Mouse (Mus musculus): ENCODE results near the gene Thbs3. TPM values are rescaled to one million over a fixed set of nuclear protein-coding genes. Genes with fewer than 3 reads are reported as not detected.

The Thbs3 gene
- polyA plus RNA-seq, 1 experiment from 2014 or later = 84.2 TPM

DNA sequence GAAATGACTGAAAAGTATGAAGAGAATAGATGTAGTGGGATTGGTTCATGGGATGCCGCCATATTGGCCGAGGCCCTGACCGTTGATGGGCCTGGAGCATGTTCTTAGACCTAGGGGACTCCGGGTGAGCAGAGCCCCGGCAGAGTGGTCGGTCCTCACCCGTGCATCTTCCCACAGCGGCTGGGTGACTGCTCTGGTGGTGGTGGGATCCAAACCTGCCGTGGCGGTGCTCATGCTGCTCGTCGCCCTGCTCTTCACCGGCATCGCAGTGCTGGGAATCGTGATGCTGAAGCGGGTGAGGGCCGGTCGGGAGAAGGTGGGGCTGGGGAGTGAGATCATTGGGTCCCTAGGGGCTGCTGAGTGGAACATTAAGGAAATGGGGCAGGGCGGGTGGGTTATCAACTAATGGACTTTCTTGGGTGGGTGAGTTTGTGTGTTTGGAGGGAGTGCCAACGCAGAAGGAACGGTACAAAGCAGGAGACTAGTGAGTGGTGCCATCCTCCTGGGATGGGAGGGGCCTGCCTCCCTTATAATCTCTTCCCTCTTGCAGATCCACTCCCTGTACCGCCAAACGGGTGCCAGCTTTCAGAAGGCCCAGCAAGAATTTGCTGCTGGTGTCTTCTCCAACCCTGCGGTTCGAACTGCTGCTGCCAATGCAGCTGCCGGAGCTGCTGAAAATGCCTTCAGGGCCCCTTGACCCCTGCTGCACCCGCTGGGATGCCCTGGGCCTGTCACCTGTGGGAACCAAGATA, 33.1 kb upstream of the Thbs3 start:
- Histone ChIP-seq H3K4me1 (replicated peaks; ENCODE audit: control insufficient read depth, insufficient read depth, low read length) (peaks cover 29% of the 10 kb centered on the region), H3K4me3 (replicated peaks; ENCODE audit: low read length) (no peak overlapping the region), H3K36me3 (ENCODE audit: control insufficient read depth, insufficient read depth) (peaks cover 11% of the 10 kb centered on the region), H3K4me2 (ENCODE audit: low read length) (no peak overlapping the region), H3K9me3 (ENCODE audit: control insufficient read depth, low read length) (no peaks in the 10 kb centered on the region), H3K27ac (ENCODE audit: low read length) (no peak overlapping the region; the same call in 1 of the 2 replicates), H3K27me3 (replicated peaks; ENCODE audit: control insufficient read depth, insufficient read depth, low read length) (no peaks in the 10 kb centered on the region), H3K9ac (replicated peaks; ENCODE audit: low read depth, low read length) (no peak overlapping the region)
- WGBS = 93% methylated on average over 27 of the region's 27 CpGs
- no peak for ATAC-seq

DNA sequence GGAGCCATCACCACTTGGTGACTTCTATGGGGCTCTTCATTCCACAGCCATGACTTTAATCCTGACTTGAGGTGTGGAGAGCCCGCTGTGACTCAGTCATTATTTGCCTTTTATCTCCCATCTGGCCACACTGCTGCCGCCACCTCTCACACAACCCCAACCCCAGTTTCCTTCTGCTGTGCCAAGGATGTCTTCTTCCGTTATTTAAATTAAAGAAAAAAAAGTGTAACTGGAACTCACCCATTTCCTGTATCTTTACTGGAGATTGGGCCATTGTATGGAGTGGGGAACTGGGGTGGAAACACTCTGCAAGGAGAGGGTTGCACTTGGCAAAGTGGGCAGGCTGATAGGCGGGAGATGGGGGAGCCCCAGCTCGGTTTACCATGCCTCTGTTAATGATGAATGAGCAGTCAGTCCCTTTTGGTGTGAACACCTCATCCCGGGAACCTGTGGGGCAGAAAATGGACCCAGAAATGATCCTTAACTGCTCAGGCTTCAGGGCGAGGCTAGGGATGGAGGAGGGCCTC, 32.4 kb upstream of the Thbs3 start:
- peak overlapping the region; percentile 89; the same call in 1 of the 2 replicates for H3K9ac ChIP-seq (replicated peaks; ENCODE audit: low read depth, low read length)
- no peaks in the 10 kb centered on the region for H3K9me3 ChIP-seq (ENCODE audit: control insufficient read depth, low read length)
- H3K4me2 ChIP-seq (ENCODE audit: low read length) = peak overlapping the region; percentile 93
- ATAC-seq = peak; percentile 28
- H3K4me3 ChIP-seq (replicated peaks; ENCODE audit: low read length) = peak overlapping the region; percentile 65
- peak overlapping the region; percentile 38 for H3K27ac ChIP-seq (ENCODE audit: low read length)
- H3K4me1 ChIP-seq (replicated peaks; ENCODE audit: control insufficient read depth, insufficient read depth, low read length) = peaks cover 27% of the 10 kb centered on the region
- 50% methylated on average over 7 of the region's 7 CpGs for WGBS
- H3K27me3 ChIP-seq (replicated peaks; ENCODE audit: control insufficient read depth, insufficient read depth, low read length) = no peaks in the 10 kb centered on the region
- H3K36me3 ChIP-seq (ENCODE audit: control insufficient read depth, insufficient read depth) = peaks cover 11% of the 10 kb centered on the region

DNA sequence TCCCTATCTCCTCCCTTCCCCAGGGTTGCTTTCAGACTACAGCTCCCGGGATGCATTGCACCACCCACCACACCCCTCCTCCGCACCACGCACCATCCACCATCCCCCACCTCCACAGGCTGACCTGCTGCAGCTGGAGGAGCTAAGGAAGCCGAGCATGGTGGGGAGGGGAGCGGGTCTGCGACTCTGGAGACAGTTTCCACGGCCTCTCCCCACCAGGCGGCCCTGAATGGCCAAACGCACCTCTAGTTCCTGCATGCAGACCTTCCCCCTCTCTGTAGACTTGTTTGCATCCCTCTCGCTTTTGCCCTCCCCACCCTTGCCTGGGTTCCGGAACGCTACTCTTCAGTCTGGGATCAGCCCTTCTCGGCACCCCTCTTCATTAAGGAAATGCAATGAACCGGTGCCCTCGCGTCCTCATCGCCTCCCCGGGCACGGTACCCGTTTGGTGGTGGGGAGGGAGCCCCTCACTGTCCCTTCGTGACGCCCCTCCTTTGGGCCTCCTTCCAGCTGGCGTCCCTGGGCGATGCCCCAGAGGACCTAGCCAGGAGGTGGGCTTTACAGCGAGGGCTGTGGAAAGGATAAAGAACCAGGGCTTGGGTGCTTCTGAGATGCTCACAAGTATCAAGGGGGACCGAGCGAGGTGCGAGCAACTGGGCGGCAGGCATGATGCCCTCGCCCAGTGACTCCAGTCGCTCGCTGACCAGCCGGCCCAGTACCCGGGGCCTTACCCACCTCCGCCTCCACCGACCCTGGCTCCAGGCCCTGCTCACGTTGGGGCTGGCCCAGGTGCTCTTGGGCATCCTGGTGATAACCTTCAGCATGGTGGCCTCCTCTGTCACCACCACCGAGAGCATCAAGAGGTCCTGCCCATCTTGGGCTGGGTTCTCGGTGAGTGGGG, 31.7 kb upstream of the Thbs3 start, which contains the start of gene Fam189b:
Gene Fam189b (plus strand): TSS at position 86 of the 901 bp plus-strand sequence.
- peak within 1 kb of the TSS; percentile 93 for H3K4me2 ChIP-seq (ENCODE audit: low read length)
- H3K9ac ChIP-seq (replicated peaks; ENCODE audit: low read depth, low read length) = peak within 1 kb of the TSS; percentile 89
- peaks cover 22% of the 10 kb centered on the region for H3K4me1 ChIP-seq (replicated peaks; ENCODE audit: control insufficient read depth, insufficient read depth, low read length)
- peak; percentile 96 for ATAC-seq
- H3K27me3 ChIP-seq (replicated peaks; ENCODE audit: control insufficient read depth, insufficient read depth, low read length) = no peaks in the 10 kb centered on the region
- peak within 1 kb of the TSS; percentile 65 for H3K4me3 ChIP-seq (replicated peaks; ENCODE audit: low read length)
- peak within 1 kb of the TSS; percentile 82 for H3K27ac ChIP-seq (ENCODE audit: low read length)
- WGBS = 3% methylated on average over 39 of the region's 39 CpGs
- H3K36me3 ChIP-seq (ENCODE audit: control insufficient read depth, insufficient read depth) = peaks cover 11% of the 10 kb centered on the region
- H3K9me3 ChIP-seq (ENCODE audit: control insufficient read depth, low read length) = no peaks in the 10 kb centered on the region

DNA sequence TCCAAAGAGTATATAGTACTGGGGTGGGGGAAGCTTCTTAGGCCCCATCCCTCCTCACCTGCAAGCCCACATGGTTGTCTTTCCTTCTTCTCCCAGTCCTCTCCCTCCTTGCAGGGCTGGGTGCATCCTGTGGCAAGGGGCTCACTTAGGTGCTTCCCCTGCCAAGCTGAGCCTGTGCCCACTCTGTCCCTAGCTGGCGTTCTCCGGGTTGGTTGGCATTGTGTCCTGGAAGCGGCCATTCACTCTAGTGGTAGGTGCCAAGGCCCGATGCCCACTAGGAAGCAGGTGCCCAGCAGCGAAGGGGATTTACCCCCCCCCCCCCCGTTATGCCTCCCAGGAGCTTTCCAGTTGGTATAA, 31.0 kb upstream of the Thbs3 start:
- peaks cover 11% of the 10 kb centered on the region for H3K36me3 ChIP-seq (ENCODE audit: control insufficient read depth, insufficient read depth)
- H3K4me1 ChIP-seq (replicated peaks; ENCODE audit: control insufficient read depth, insufficient read depth, low read length) = peaks cover 17% of the 10 kb centered on the region
- H3K4me2 ChIP-seq (ENCODE audit: low read length) = peak overlapping the region; percentile 93
- peak overlapping the region; percentile 89 for H3K9ac ChIP-seq (replicated peaks; ENCODE audit: low read depth, low read length)
- 61% methylated on average over 6 of the region's 6 CpGs for WGBS
- no peak for ATAC-seq
- H3K27ac ChIP-seq (ENCODE audit: low read length) = peak overlapping the region; percentile 82; the same call in 1 of the 2 replicates
- no peaks in the 10 kb centered on the region for H3K9me3 ChIP-seq (ENCODE audit: control insufficient read depth, low read length)
- peak overlapping the region; percentile 65 for H3K4me3 ChIP-seq (replicated peaks; ENCODE audit: low read length)
- no peaks in the 10 kb centered on the region for H3K27me3 ChIP-seq (replicated peaks; ENCODE audit: control insufficient read depth, insufficient read depth, low read length)

DNA sequence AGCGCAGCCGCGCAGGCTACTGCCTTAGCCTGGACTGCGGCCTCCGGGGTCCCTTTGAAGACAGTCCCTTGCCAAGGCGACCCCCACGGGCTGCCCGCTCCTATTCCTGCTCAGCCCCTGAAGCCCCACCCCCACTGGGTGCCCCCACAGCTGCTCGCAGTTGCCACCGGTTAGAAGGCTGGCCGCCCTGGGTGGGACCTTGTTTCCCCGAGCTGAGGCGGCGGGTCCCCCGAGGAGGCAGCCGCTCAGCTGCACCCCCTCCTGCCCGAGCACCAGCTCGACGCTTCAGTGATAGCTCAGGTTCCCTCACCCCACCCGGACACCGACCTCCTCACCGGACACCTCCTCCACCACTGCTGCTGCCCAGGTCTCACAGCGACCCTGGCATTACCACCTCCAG, 27.8 kb upstream of the Thbs3 start:
- ATAC-seq = no peak
- no peaks in the 10 kb centered on the region for H3K27me3 ChIP-seq (replicated peaks; ENCODE audit: control insufficient read depth, insufficient read depth, low read length)
- no peak overlapping the region for H3K27ac ChIP-seq (ENCODE audit: low read length)
- H3K4me1 ChIP-seq (replicated peaks; ENCODE audit: control insufficient read depth, insufficient read depth, low read length) = peaks cover 17% of the 10 kb centered on the region
- H3K4me3 ChIP-seq (replicated peaks; ENCODE audit: low read length) = no peak overlapping the region
- no peak overlapping the region for H3K9ac ChIP-seq (replicated peaks; ENCODE audit: low read depth, low read length)
- no peak overlapping the region for H3K4me2 ChIP-seq (ENCODE audit: low read length)
- no peaks in the 10 kb centered on the region for H3K9me3 ChIP-seq (ENCODE audit: control insufficient read depth, low read length)
- WGBS = 34% methylated on average over 23 of the region's 23 CpGs
- no peaks in the 10 kb centered on the region for H3K36me3 ChIP-seq (ENCODE audit: control insufficient read depth, insufficient read depth)

DNA sequence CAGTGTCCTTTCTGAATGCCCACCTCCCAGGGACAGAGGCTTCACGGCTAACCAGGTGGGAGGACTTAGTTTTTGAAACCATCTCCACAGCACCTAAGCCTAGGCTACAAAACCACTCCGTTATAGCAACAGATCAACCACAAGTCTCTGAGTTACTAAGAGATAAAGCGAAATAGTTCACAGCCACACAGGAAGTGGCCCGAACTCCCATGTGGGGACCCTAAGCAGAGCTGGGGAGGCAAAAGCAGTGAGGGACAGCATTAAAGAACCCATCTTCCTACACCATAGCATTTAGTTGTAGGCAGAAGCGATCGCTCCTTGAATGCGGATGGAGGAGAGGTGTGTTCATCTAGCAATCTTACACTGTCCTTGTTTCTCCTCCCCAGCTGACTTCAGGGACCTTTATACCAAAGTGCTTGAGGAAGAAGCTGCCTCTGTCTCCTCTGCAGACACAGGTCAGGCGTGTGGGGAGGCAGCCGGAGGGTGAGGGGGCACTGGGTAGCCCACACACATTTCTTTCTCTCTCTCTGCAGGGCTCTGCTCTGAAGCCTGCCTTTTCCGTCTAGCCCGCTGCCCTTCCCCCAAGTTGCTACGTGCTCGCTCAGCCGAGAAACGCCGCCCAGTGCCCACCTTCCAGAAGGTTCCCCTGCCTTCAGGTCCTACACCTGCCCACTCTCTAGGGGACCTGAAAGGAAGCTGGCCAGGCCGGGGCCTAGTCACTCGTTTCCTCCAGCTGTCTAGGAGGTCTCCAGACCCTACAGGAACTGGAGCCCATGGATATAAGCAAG, 27.1 kb upstream of the Thbs3 start:
- H3K4me3 ChIP-seq (replicated peaks; ENCODE audit: low read length) = no peak overlapping the region
- 52% methylated on average over 18 of the region's 18 CpGs for WGBS
- H3K4me1 ChIP-seq (replicated peaks; ENCODE audit: control insufficient read depth, insufficient read depth, low read length) = peaks cover 17% of the 10 kb centered on the region
- no peaks in the 10 kb centered on the region for H3K27me3 ChIP-seq (replicated peaks; ENCODE audit: control insufficient read depth, insufficient read depth, low read length)
- no peak overlapping the region for H3K27ac ChIP-seq (ENCODE audit: low read length)
- no peak overlapping the region for H3K9ac ChIP-seq (replicated peaks; ENCODE audit: low read depth, low read length)
- H3K36me3 ChIP-seq (ENCODE audit: control insufficient read depth, insufficient read depth) = no peaks in the 10 kb centered on the region
- no peak overlapping the region for H3K4me2 ChIP-seq (ENCODE audit: low read length)
- H3K9me3 ChIP-seq (ENCODE audit: control insufficient read depth, low read length) = no peaks in the 10 kb centered on the region
- no peak for ATAC-seq

DNA sequence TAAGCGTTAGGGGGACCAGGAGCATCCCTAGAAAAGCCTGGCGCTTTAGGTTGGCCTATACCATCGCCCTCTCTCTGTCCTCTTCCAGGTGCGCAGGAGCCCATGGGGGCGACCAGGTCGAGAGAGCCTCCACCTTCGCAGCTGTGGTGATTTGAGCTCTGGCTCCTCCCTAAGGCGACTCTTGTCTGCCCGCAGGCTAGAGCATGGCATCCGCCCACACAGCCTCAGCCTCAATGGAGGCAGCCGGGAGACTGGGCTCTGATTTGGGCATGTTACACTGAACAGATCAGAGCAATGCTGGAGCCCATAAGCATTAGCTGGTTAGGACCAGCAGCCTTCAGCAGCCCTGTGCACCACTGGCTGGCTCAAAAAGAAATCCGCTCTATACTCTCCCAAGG, 26.5 kb upstream of the Thbs3 start:
- 54% methylated on average over 12 of the region's 12 CpGs for WGBS

DNA sequence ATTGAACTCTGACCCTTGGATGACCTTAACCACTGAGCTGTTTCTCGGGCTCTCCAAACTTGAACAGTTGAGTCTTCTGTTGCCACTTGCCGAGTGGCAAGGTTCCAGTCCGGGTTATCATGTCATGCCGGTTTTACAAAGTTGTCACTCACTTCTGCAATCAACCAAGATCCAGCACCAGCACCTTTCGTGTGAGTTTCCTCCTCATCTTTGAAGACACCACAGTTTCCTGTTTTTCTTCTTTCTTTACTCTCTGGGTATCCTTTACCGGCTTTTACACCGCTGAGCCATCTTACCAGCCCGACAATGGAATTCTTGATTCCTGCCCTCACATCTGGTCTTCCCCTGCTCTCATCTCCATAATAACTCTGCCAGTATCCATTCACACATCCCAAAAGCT, 24.5 kb upstream of the Thbs3 start:
- H3K4me2 ChIP-seq (ENCODE audit: low read length) = no peak overlapping the region
- no peak overlapping the region for H3K4me3 ChIP-seq (replicated peaks; ENCODE audit: low read length)
- no peaks in the 10 kb centered on the region for H3K27me3 ChIP-seq (replicated peaks; ENCODE audit: control insufficient read depth, insufficient read depth, low read length)
- no peaks in the 10 kb centered on the region for H3K36me3 ChIP-seq (ENCODE audit: control insufficient read depth, insufficient read depth)
- ATAC-seq = no peak
- no peak overlapping the region for H3K9ac ChIP-seq (replicated peaks; ENCODE audit: low read depth, low read length)
- H3K4me1 ChIP-seq (replicated peaks; ENCODE audit: control insufficient read depth, insufficient read depth, low read length) = peaks cover 2% of the 10 kb centered on the region
- no peak overlapping the region for H3K27ac ChIP-seq (ENCODE audit: low read length)
- WGBS = 93% methylated on average over 8 of the region's 8 CpGs
- no peaks in the 10 kb centered on the region for H3K9me3 ChIP-seq (ENCODE audit: control insufficient read depth, low read length)

More for the DNA sequence above, 26.5 kb upstream of the Thbs3 start:
- H3K4me1 ChIP-seq (replicated peaks; ENCODE audit: control insufficient read depth, insufficient read depth, low read length) = peaks cover 16% of the 10 kb centered on the region
- H3K27me3 ChIP-seq (replicated peaks; ENCODE audit: control insufficient read depth, insufficient read depth, low read length) = no peaks in the 10 kb centered on the region
- ATAC-seq = no peak
- H3K9me3 ChIP-seq (ENCODE audit: control insufficient read depth, low read length) = no peaks in the 10 kb centered on the region
- no peak overlapping the region for H3K4me3 ChIP-seq (replicated peaks; ENCODE audit: low read length)
- no peak overlapping the region for H3K9ac ChIP-seq (replicated peaks; ENCODE audit: low read depth, low read length)
- no peak overlapping the region for H3K4me2 ChIP-seq (ENCODE audit: low read length)
- H3K27ac ChIP-seq (ENCODE audit: low read length) = no peak overlapping the region
- no peaks in the 10 kb centered on the region for H3K36me3 ChIP-seq (ENCODE audit: control insufficient read depth, insufficient read depth)

Data from forebrain, embryonic 16.5 days (tissue).